Mouse (Mus musculus) ES-E14 (cell line): ENCODE results near the gene Ntmt1. TPM values are rescaled to one million over a fixed set of nuclear protein-coding genes. Genes with fewer than 3 reads are reported as not detected.

Experiments
- DNase-seq: peaks from one replicate; pipeline ENCODE4 v3.0.0-alpha.2; 2013; ENCODE audit warnings: low read depth, low spot score
- H3K27ac ChIP-seq: 2 replicates; pipeline ENCODE4 v1.5.1; 2012; ENCODE audit warnings: low read depth, mild to moderate bottlenecking, low read length, moderate library complexity, mixed read lengths; ENCODE audit not compliant: poor library complexity, insufficient read depth, severe bottlenecking
- H3K36me3 ChIP-seq: 2 replicates; pipeline ENCODE4 v1.6.1; 2012; ENCODE audit warnings: mild to moderate bottlenecking, low read length, moderate library complexity, mixed read lengths; ENCODE audit not compliant: control insufficient read depth, poor library complexity, insufficient read depth, severe bottlenecking
- H3K4me1 ChIP-seq, 2 experiments: fragments of 150-350 bp in 1 of 2; sonication (generic) in 1 of 2; 2 replicates each; pipeline ENCODE4 v1.6.1; 2012; ENCODE audit warnings: low read length in 2 of 2, mild to moderate bottlenecking in 1 of 2, mixed read lengths in 1 of 2; ENCODE audit not compliant: control insufficient read depth in 2 of 2, insufficient read depth in 2 of 2, poor library complexity in 1 of 2
- H3K4me3 ChIP-seq, 2 experiments: fragments of 150-350 bp in 1 of 2; sonication (generic) in 1 of 2; 2 replicates each; pipeline ENCODE4 v1.5.1; 2012; ENCODE audit warnings: low read length in 2 of 2, low read depth in 1 of 2, mild to moderate bottlenecking in 1 of 2, mixed read lengths in 1 of 2; ENCODE audit not compliant: insufficient read depth in 1 of 2, poor library complexity in 1 of 2, severe bottlenecking in 1 of 2
- H3K9ac ChIP-seq: 2 replicates; pipeline ENCODE4 v1.6.1; 2012; ENCODE audit warnings: low read depth, mild to moderate bottlenecking, low read length, mixed read lengths; ENCODE audit not compliant: poor library complexity, insufficient read depth, severe bottlenecking
- H3K9me3 ChIP-seq: fragments of 150-350 bp; sonication (generic); 2 replicates; pipeline ENCODE4 v1.6.1; 2012; ENCODE audit warnings: low read depth, mild to moderate bottlenecking, low read length; ENCODE audit not compliant: control insufficient read depth, insufficient read depth
- CHD2 ChIP-seq: IDR thresholded peaks from 2 replicates; pipeline ENCODE4 v1.6.1; 2014; ENCODE audit warnings: mild to moderate bottlenecking, low read depth, low read length, inconsistent platforms
- HCFC1 ChIP-seq: IDR thresholded peaks from 2 replicates; pipeline ENCODE4 v1.6.1; 2012; ENCODE audit warnings: low read length, inconsistent platforms, borderline replicate concordance; ENCODE audit not compliant: insufficient read depth
- MAFK ChIP-seq: IDR thresholded peaks from 2 replicates; pipeline ENCODE4 v1.6.1; 2014; ENCODE audit warnings: mild to moderate bottlenecking, low read depth, low read length, inconsistent platforms; ENCODE audit not compliant: insufficient read depth
- ZC3H11A ChIP-seq: IDR thresholded peaks from 2 replicates; pipeline ENCODE4 v1.6.1; 2012; ENCODE audit warnings: low read depth, mild to moderate bottlenecking, inconsistent platforms, low read length, borderline replicate concordance
- ZNF384 ChIP-seq: IDR thresholded peaks from 2 replicates; pipeline ENCODE4 v1.6.1; 2012; ENCODE audit warnings: low read depth, low read length, inconsistent platforms
- in situ Hi-C, 2 experiments: fragments of 600-800 bp; cut with MboI; formaldehyde crosslinking; loops; one replicate each; pipeline ENCODE4 v1.15.1; 2025; ENCODE audit warnings: low sequenced_read_pairs in 2 of 2, inconsistent platforms in 1 of 2; ENCODE audit not compliant: unreplicated experiment in 2 of 2
- total RNA-seq: library from RNA; depleted of rRNA; stranded (reverse); fragments of 300-350 nt; gene quantifications from 2 replicates; pipeline ENCODE4 v1.2.3, GENCODE M21; 2012

The Ntmt1 gene
- total RNA-seq, 1 experiment, result 47.3 TPM

DNA sequence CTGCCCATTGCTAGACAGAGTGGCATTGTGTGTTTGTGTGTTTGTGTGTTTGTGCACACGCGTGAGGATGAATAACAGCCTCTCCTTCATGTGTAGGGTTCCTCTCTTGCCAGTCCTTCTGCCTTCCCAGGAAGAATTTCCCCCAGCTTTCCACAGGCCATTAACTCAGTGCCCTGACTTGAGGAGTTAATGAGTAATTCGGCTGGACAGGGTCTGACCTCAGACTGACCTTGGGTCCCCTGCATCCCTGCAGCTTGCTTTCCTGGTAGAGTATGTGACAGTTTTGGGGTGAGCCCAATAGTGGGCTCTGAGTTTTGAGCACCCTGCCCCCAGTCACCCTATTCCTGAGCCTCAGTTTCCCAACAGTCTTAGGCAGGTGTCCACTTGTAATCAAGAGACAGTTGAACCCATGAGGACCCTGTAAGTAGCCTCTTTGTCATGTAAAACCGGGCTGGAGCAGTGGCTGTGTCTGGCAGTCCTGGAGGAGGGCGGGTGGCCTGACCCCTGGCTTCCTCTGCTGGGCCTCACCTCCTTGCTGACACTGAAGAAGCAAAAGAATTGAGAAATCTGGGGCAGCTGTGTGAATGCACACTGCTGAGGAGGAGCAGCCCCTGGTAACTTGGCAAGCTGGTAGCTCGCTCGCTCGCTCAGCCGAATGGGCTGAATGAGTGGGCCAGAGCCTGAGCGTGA lies 47.6 kb upstream of the Ntmt1 start:
- Histone ChIP-seq H3K9ac (no peak overlapping the region), H3K9me3 (no peaks in the 10 kb centered on the region), H3K36me3 (no peaks in the 10 kb centered on the region), H3K4me3 (peak overlapping the region in 1 of 2 experiments; percentile 17; a peak in 1 of 4 replicates), H3K27ac (peak overlapping the region; percentile 96; the same call in 1 of the 2 replicates), H3K4me1 (peaks cover 18 to 40% of the 10 kb centered on the region in 2 experiments)
- no peak for DNase-seq
- no peak for TF ChIP-seq ZNF384
- no peak for TF ChIP-seq CHD2
- TF ChIP-seq ZC3H11A, result no peak
- no peak for TF ChIP-seq HCFC1
- in situ Hi-C loops, result no loop called here

GRCm38 (mm10) chr2:30760706-30761105 lies 46.9 kb upstream of the Ntmt1 start:
- Histone ChIP-seq H3K9me3 (no peaks in the 10 kb centered on the region), H3K27ac (no peak overlapping the region), H3K36me3 (no peaks in the 10 kb centered on the region), H3K4me3 (peak overlapping the region in 1 of 2 experiments; percentile 17; a peak in 1 of 4 replicates), H3K4me1 (peaks cover 18 to 41% of the 10 kb centered on the region in 2 experiments), H3K9ac (no peak overlapping the region)
- DNase-seq, result no peak
- TF ChIP-seq ZC3H11A (no peak), HCFC1 (no peak), MAFK (no peak), CHD2 (no peak), ZNF384 (no peak)
- in situ Hi-C loops, result no loop called here

DNA sequence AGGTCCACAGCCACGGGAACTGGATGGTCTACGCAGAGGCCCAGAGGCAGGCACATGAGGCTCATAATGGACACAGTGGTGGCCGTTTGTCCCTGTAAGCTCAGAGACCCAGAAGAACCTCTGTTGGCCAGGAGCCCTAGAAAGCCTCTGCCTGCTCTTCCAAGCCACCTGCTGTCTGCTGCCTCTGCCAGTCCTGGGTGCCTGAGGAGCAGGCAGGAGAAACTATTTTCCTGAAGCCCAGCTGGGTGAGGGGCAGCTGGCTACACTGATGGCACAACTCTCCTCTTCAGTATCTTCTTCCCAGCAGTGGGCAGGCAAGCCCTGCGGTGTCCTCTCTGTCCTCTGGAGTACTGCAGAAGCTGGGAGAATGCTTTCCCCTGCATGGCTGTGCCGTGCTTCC lies 41.2 kb upstream of the Ntmt1 start:
- no peak for DNase-seq
- in situ Hi-C loops, result no loop called here
- Histone ChIP-seq H3K4me3 (no peak overlapping the region), H3K9me3 (no peaks in the 10 kb centered on the region), H3K27ac (no peak overlapping the region), H3K36me3 (no peaks in the 10 kb centered on the region), H3K9ac (no peak overlapping the region), H3K4me1 (peaks cover 1 to 3% of the 10 kb centered on the region in 2 experiments; a peak in 2 of 4 replicates)
- no peak for TF ChIP-seq HCFC1

DNA sequence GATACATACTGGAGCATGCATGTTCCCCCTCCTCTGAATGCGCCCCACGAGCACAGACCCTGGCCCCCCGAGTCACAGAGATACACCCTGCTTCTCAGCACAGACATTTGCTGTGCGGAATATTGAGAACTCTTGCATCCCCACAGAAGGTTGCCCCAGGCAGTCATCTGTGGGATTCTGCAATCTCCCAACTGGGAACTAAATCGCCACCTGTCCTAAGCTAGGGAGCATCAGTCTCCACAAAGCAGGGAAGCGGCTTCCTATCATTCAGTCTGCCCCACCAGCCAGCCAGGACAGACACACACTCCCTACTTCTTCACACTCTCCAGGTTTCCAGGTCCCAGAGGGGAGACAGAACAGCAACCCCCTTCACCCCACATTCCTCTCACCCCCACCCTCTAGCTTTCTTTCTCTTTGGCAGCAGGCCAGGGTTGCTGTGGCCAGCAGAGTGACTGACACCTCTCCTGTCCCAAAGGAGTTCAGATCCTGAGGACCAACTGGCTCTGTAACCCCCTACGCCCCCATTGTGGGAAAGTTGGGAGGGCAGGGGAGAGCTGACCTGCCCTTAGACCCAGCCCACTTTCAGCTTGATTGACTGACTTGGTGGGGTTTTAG lies 39.9 kb upstream of the Ntmt1 start:
- H3K9ac ChIP-seq, result no peak overlapping the region
- no peak for DNase-seq
- no peak overlapping the region for H3K27ac ChIP-seq
- peaks cover 8 to 10% of the 10 kb centered on the region in 2 experiments for H3K4me1 ChIP-seq
- H3K4me3 ChIP-seq, result no peak overlapping the region
- no peak for TF ChIP-seq ZNF384
- no peak for TF ChIP-seq MAFK
- TF ChIP-seq HCFC1, result no peak
- no peak for TF ChIP-seq CHD2
- no peak for TF ChIP-seq ZC3H11A
- H3K9me3 ChIP-seq, result no peaks in the 10 kb centered on the region
- in situ Hi-C loops, result no loop called here
- H3K36me3 ChIP-seq, result no peaks in the 10 kb centered on the region

DNA sequence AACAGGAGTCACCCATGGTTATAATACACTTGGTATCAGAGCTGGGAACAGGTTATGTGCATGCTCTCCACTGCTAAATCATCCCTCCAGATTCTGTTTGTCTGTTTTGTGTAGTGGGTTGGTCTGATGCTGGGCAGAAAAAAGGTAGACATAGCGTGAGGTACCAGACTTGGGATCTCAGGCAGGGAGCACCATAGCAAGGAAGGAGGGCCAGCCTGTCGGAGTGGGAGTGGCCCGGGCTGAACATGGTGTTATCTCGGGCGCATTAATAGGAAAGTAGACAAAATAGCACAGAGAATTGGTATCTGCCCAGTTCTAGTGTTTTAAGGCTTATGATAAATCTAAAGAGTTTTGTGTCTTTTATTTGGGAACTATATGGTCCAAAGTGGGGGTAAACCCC lies 39.1 kb upstream of the Ntmt1 start:
- DNase-seq, result no peak
- Histone ChIP-seq H3K27ac (no peak overlapping the region), H3K4me1 (peaks cover 8 to 16% of the 10 kb centered on the region in 2 experiments), H3K36me3 (no peaks in the 10 kb centered on the region), H3K9me3 (no peaks in the 10 kb centered on the region), H3K9ac (no peak overlapping the region), H3K4me3 (no peak overlapping the region)
- TF ChIP-seq CHD2, result no peak
- TF ChIP-seq HCFC1, result no peak
- no peak for TF ChIP-seq ZNF384
- TF ChIP-seq ZC3H11A, result no peak
- no peak for TF ChIP-seq MAFK
- in situ Hi-C loops, result no loop called here
